ENCODE assay signal across 14 mouse cellular contexts in genomic region chr16:97609676-97610075, GRCm38 (mm10). TPM values are rescaled to one million over a fixed set of nuclear protein-coding genes. Genes with fewer than 3 reads are reported as not detected.
DNase-seq lines count a peak whose midpoint lies in the region; ATAC-seq and TF ChIP-seq lines count a peak whose summit lies in the region.
"Had no signal": no experiment of that assay in that cellular context is flagged by ENCODE, and none has a peak within 500 bp of the region (broad histone marks: within the 10 kb centered on the region; RNA-seq: fewer than 3 reads in every experiment).

No protein-coding gene starts in this region.

- TF ChIP-seq EP300 in liver, postnatal 0 days (IDR thresholded peaks at IDR 0.05; ENCODE audit: low read depth) = no peak

- no peak for DNase-seq in limb, embryonic 10.5 days (ENCODE audit: low spot score)
- no peak for DNase-seq in liver, postnatal 0 days
- no peak for DNase-seq in spleen, adult 12 weeks (ENCODE audit: low spot score)
- DNase-seq in cerebellum, adult 11 months = no peak
- DNase-seq: cerebellum, adult 18-20 months; thymus, postnatal 36 days had no signal

- no peaks in the 10 kb centered on the region for H3K36me3 ChIP-seq in limb, embryonic 13.5 days
- no peaks in the 10 kb centered on the region for H3K36me3 ChIP-seq in limb, embryonic 10.5 days
- H3K36me3 ChIP-seq in intestine, embryonic 15.5 days = no peaks in the 10 kb centered on the region
- H3K36me3 ChIP-seq in kidney, embryonic 14.5 days (ENCODE audit: control insufficient read depth, insufficient read depth, low read length) = no peaks in the 10 kb centered on the region
- no peaks in the 10 kb centered on the region for H3K36me3 ChIP-seq in liver, postnatal 0 days (replicated peaks; ENCODE audit: insufficient read depth, low read length)

- H3K9me3 ChIP-seq in limb, embryonic 13.5 days = no peaks in the 10 kb centered on the region
- no peaks in the 10 kb centered on the region for H3K9me3 ChIP-seq in limb, embryonic 10.5 days (replicated peaks)
- H3K9me3 ChIP-seq in intestine, embryonic 15.5 days = no peaks in the 10 kb centered on the region
- no peaks in the 10 kb centered on the region for H3K9me3 ChIP-seq in kidney, embryonic 14.5 days (ENCODE audit: control insufficient read depth, low read length)
- H3K9me3 ChIP-seq in liver, postnatal 0 days (ENCODE audit: low read length) = no peaks in the 10 kb centered on the region

- 0 out of 2 replicates have a peak overlapping the region, but pooled peaks have one; percentile 41 for H3K4me3 ChIP-seq in limb, embryonic 13.5 days
- no peak overlapping the region for H3K4me3 ChIP-seq in limb, embryonic 10.5 days
- peak overlapping the region; percentile 43 for H3K4me3 ChIP-seq in intestine, embryonic 15.5 days (replicated peaks)
- H3K4me3 ChIP-seq in kidney, embryonic 14.5 days (ENCODE audit: low read length) = peak overlapping the region; percentile 42
- H3K4me3 ChIP-seq in liver, postnatal 0 days (ENCODE audit: low read depth, low read length) = no peak overlapping the region
- H3K4me3 ChIP-seq: megakaryocyte, embryonic 14.5 days had no signal

- H3K9ac ChIP-seq in limb, embryonic 13.5 days = no peak overlapping the region
- H3K9ac ChIP-seq in intestine, embryonic 15.5 days = no peak overlapping the region
- peak overlapping the region; percentile 55; the same call in 1 of the 2 replicates for H3K9ac ChIP-seq in kidney, embryonic 14.5 days (ENCODE audit: low read depth, low read length)
- no peak overlapping the region for H3K9ac ChIP-seq in liver, postnatal 0 days (replicated peaks)

- H3K4me2 ChIP-seq in limb, embryonic 13.5 days (replicated peaks) = peak overlapping the region; percentile 68; the same call in 1 of the 2 replicates
- peak overlapping the region; percentile 82 for H3K4me2 ChIP-seq in intestine, embryonic 15.5 days (replicated peaks)
- peak overlapping the region; percentile 67; the same call in 1 of the 2 replicates for H3K4me2 ChIP-seq in kidney, embryonic 14.5 days (replicated peaks; ENCODE audit: low read depth, low read length)
- peak overlapping the region; percentile 69; the same call in 1 of the 2 replicates for H3K4me2 ChIP-seq in liver, postnatal 0 days (ENCODE audit: low read depth, low read length)

- H3K4me1 ChIP-seq in limb, embryonic 13.5 days = peaks cover 13% of the 10 kb centered on the region
- peaks cover 12% of the 10 kb centered on the region for H3K4me1 ChIP-seq in limb, embryonic 10.5 days
- H3K4me1 ChIP-seq in intestine, embryonic 15.5 days (replicated peaks) = 0 out of 2 replicates have a peak, but pooled peaks cover 12% of the 10 kb centered on the region
- 0 out of 2 replicates have a peak, but pooled peaks cover 7% of the 10 kb centered on the region for H3K4me1 ChIP-seq in kidney, embryonic 14.5 days (ENCODE audit: control insufficient read depth, insufficient read depth, low read length)
- peaks cover 14% of the 10 kb centered on the region for H3K4me1 ChIP-seq in liver, postnatal 0 days (ENCODE audit: insufficient read depth)
- H3K4me1 ChIP-seq: megakaryocyte, embryonic 14.5 days had no signal

- 86% methylated on average over 2 of the region's 2 CpGs for WGBS in limb, embryonic 13.5 days
- WGBS in limb, embryonic 10.5 days = 61% methylated on average over 2 of the region's 2 CpGs
- 71% methylated on average over 2 of the region's 2 CpGs for WGBS in intestine, embryonic 15.5 days
- WGBS in kidney, embryonic 14.5 days = 89% methylated on average over 2 of the region's 2 CpGs
- WGBS in liver, postnatal 0 days (ENCODE audit: insufficient replicate concordance) = 62% methylated on average over 2 of the region's 2 CpGs

- no peak overlapping the region for H3K27ac ChIP-seq in limb, embryonic 13.5 days
- H3K27ac ChIP-seq in limb, embryonic 10.5 days = no peak overlapping the region
- H3K27ac ChIP-seq in intestine, embryonic 15.5 days = no peak overlapping the region
- no peak overlapping the region for H3K27ac ChIP-seq in kidney, embryonic 14.5 days (ENCODE audit: low read depth, low read length)
- no peak overlapping the region for H3K27ac ChIP-seq in liver, postnatal 0 days (ENCODE audit: low read depth)

- peaks cover 59% of the 10 kb centered on the region for H3K27me3 ChIP-seq in limb, embryonic 13.5 days
- peaks cover 65% of the 10 kb centered on the region for H3K27me3 ChIP-seq in limb, embryonic 10.5 days (ENCODE audit: low read depth, poor library complexity, severe bottlenecking)
- peaks cover 30% of the 10 kb centered on the region for H3K27me3 ChIP-seq in intestine, embryonic 15.5 days (replicated peaks)
- H3K27me3 ChIP-seq in kidney, embryonic 14.5 days (ENCODE audit: control insufficient read depth, insufficient read depth, low read length) = peaks cover 27% of the 10 kb centered on the region
- H3K27me3 ChIP-seq in liver, postnatal 0 days (ENCODE audit: insufficient read depth, low read length) = peaks cover 17% of the 10 kb centered on the region

- no peak for ATAC-seq in limb, embryonic 13.5 days (ENCODE audit: low FRiP score, low read depth)
- ATAC-seq in intestine, embryonic 15.5 days = no peak
- no peak for ATAC-seq in kidney, embryonic 14.5 days (ENCODE audit: low FRiP score, low TSS enrichment)
- no peak for ATAC-seq in liver, postnatal 0 days
- ATAC-seq in megakaryocyte progenitor cell, adult 5-6 weeks (replicated peaks; ENCODE audit: poor library complexity) = no peak

- TF ChIP-seq CTCF in liver, postnatal 0 days (IDR thresholded peaks at IDR 0.05; ENCODE audit: low read depth) = no peak

RNA-seq across cellular contexts. Expression of gene Tmprss2, which starts 1.3 kb away (rescaled TPM):
- 0.72 and 1.4 TPM in 2 replicates for polyA plus RNA-seq in limb, embryonic 13.5 days (2015; fragmentation: Nextera tagmentation; extraction: Ambion mirVana)
- polyA plus RNA-seq in limb, embryonic 10.5 days (2016; fragmentation: Nextera tagmentation; extraction: Ambion mirVana) = 0.13 and 0.39 TPM in 2 replicates
- 26.0 and 28.9 TPM in 2 replicates for polyA plus RNA-seq in intestine, embryonic 15.5 days (2015; fragmentation: Nextera tagmentation; extraction: Ambion mirVana)
- polyA plus RNA-seq in kidney, embryonic 14.5 days (2014; fragmentation: Nextera tagmentation; extraction: Ambion mirVana) = 10.6 and 21.2 TPM in 2 replicates
- 2.8 and 4.3 TPM in 2 replicates for polyA plus RNA-seq in liver, postnatal 0 days (2015; fragmentation: Nextera tagmentation; extraction: Ambion mirVana)
- not detected in 2 replicates for total RNA-seq in megakaryocyte progenitor cell, adult 5-6 weeks (2015)
- not detected in 2 replicates for total RNA-seq in megakaryocyte progenitor cell, adult 5-6 weeks (2017)
- total RNA-seq: layer of hippocampus, adult 18-20 months; MEL had no signal
- polyA plus RNA-seq: C2C12 had no signal

Comparison
In these comparisons a context has a peak if more than half of its experiments do, and no peak if none do; other contexts are left out.
1. H3K4me3 ChIP-seq: peak in limb, embryonic 13.5 days (single experiment), intestine, embryonic 15.5 days (single experiment) and kidney, embryonic 14.5 days (single experiment); none in limb, embryonic 10.5 days (single experiment) and liver, postnatal 0 days (single experiment).
2. Peak in every context shown above with its lines, with median percentiles within 50 percentile points of each other: H3K4me2 ChIP-seq.